Mouse (Mus musculus) forebrain, embryonic 15.5 days (tissue): ENCODE results near the gene Pth2r. TPM values are rescaled to one million over a fixed set of nuclear protein-coding genes. Genes with fewer than 3 reads are reported as not detected.
A peak's percentile ranks its signal among the peaks of the same experiment; 100 is the strongest.

Experiments
- ATAC-seq: fragments of 200-750 bp; cut with Nextera tagmentation; replicated peaks from 2 replicates; pipeline ENCODE4 v1.8.0; 2017; ENCODE audit warnings: mild to moderate bottlenecking, moderate TSS enrichment, moderate library complexity
- H3K27ac ChIP-seq: fragments of 300-500 bp; sonication (generic); replicated peaks from 2 replicates; pipeline ENCODE4 v1.5.1; 2015; ENCODE audit warnings: mild to moderate bottlenecking, inconsistent platforms
- H3K27me3 ChIP-seq: fragments of 300-500 bp; sonication (generic); 2 replicates; pipeline ENCODE4 v1.6.1; 2015; ENCODE audit warnings: inconsistent platforms
- H3K36me3 ChIP-seq: fragments of 300-500 bp; sonication (generic); 2 replicates; pipeline ENCODE4 v1.6.1; 2015; ENCODE audit warnings: mild to moderate bottlenecking, inconsistent platforms
- H3K4me1 ChIP-seq: fragments of 300-500 bp; sonication (generic); 2 replicates; pipeline ENCODE4 v1.6.1; 2015; ENCODE audit warnings: inconsistent platforms
- H3K4me2 ChIP-seq: fragments of 300-500 bp; sonication (generic); replicated peaks from 2 replicates; pipeline ENCODE4 v1.6.1; 2015; ENCODE audit warnings: mild to moderate bottlenecking, inconsistent platforms
- H3K4me3 ChIP-seq: fragments of 300-500 bp; sonication (generic); 2 replicates; pipeline ENCODE4 v1.5.1; 2015; ENCODE audit warnings: mild to moderate bottlenecking, inconsistent platforms
- H3K9ac ChIP-seq: fragments of 300-500 bp; sonication (generic); replicated peaks from 2 replicates; pipeline ENCODE4 v1.6.1; 2015; ENCODE audit warnings: mild to moderate bottlenecking, inconsistent platforms
- H3K9me3 ChIP-seq: fragments of 300-500 bp; sonication (generic); 2 replicates; pipeline ENCODE4 v1.6.1; 2016; ENCODE audit warnings: inconsistent platforms
- WGBS: fragments of 180-500 bp; shearing (Covaris S2); methylation state at CpG from one replicate; pipeline ENCODE4 v1.1.7; 2015; ENCODE audit warnings: mixed read lengths; 5-methylcytosine and 5-hydroxymethylcytosine counted together
- polyA plus RNA-seq: library from polyadenylated mRNA; unstranded; fragments of >200 nt; fragmentation: Nextera tagmentation; extraction: Ambion mirVana; gene quantifications from 2 replicates; pipeline ENCODE4 v1.2.1, GENCODE M21; 2015

Gene Pth2r
- 1.3 TPM in 2 replicates for polyA plus RNA-seq

DNA sequence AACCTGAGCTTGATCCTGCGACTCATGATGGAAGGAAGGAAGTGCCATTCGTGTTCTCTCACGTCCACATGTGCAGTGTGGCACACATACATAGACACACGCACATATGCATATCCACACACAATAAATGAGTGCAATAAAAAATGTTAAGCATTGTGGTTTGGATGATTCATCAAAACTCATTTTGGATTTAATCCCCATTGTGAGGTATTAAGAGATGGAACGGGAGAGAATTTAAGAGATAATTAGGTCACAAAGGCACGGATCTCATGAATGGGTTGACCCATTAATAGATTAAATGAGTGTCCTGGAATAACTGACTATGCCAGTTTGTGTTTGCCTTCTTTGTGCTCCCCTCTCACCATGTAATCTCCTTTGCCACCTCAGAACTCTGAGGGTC is at the start of gene Pth2r:
Gene Pth2r, plus strand, starts transcription at position 301 of the 400 bp plus-strand sequence.
- H3K27ac ChIP-seq, result no peak within 1 kb of the TSS
- H3K4me1 ChIP-seq, result no peaks in the 10 kb centered on the region
- ATAC-seq, result no peak
- WGBS, result 69% methylated on average over 6 of the region's 6 CpGs
- H3K9ac ChIP-seq, result no peak within 1 kb of the TSS
- 0 out of 2 replicates have a peak, but pooled peaks cover 2% of the 10 kb centered on the region for H3K36me3 ChIP-seq
- no peaks in the 10 kb centered on the region for H3K9me3 ChIP-seq
- H3K4me2 ChIP-seq, result no peak within 1 kb of the TSS
- no peak within 1 kb of the TSS for H3K4me3 ChIP-seq
- no peaks in the 10 kb centered on the region for H3K27me3 ChIP-seq

DNA sequence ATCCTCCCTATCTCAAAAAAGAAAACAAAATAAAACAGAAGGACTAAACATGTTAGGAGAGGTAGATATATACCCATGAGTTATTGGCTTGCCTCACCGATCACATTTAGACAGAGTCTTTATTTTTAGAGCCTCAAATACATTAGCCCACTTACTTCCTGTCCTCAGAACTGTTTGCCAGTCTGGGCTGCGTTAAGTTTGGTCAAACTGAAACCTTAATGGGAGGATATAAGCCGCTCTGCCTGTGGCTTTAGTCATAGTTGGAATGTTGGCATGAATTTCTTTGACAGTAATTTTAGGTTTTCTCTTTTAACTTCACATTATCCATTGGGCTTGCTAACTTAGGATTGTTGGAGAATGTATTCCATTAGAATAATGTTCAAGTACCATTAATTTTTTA is 44.1 kb upstream of the Pth2r start:
- no peaks in the 10 kb centered on the region for H3K9me3 ChIP-seq
- H3K4me1 ChIP-seq, result no peaks in the 10 kb centered on the region
- 89% methylated on average over 3 of the region's 3 CpGs for WGBS
- H3K9ac ChIP-seq, result no peak overlapping the region
- H3K27me3 ChIP-seq, result no peaks in the 10 kb centered on the region
- no peak overlapping the region for H3K4me3 ChIP-seq
- H3K36me3 ChIP-seq, result peaks cover 27% of the 10 kb centered on the region
- H3K27ac ChIP-seq, result no peak overlapping the region
- ATAC-seq, result no peak
- no peak overlapping the region for H3K4me2 ChIP-seq

- ATAC-seq, result no peak
- no peak overlapping the region for H3K9ac ChIP-seq
- no peak overlapping the region for H3K27ac ChIP-seq
- no peak overlapping the region for H3K4me2 ChIP-seq
- 90% methylated on average over 1 of the region's 1 CpGs for WGBS
- no peak overlapping the region for H3K4me3 ChIP-seq
- H3K27me3 ChIP-seq, result no peaks in the 10 kb centered on the region
- no peaks in the 10 kb centered on the region for H3K9me3 ChIP-seq
- peaks cover 19% of the 10 kb centered on the region for H3K36me3 ChIP-seq
- no peaks in the 10 kb centered on the region for H3K4me1 ChIP-seq
Measured at GRCm38 (mm10) chr1:65245637-65246036, 36.2 kb upstream of the Pth2r start.

GRCm38 (mm10) chr1:65280461-65280860 is 1.4 kb upstream of the Pth2r start:
- no peak overlapping the region for H3K4me3 ChIP-seq
- H3K27ac ChIP-seq, result no peak overlapping the region

DNA sequence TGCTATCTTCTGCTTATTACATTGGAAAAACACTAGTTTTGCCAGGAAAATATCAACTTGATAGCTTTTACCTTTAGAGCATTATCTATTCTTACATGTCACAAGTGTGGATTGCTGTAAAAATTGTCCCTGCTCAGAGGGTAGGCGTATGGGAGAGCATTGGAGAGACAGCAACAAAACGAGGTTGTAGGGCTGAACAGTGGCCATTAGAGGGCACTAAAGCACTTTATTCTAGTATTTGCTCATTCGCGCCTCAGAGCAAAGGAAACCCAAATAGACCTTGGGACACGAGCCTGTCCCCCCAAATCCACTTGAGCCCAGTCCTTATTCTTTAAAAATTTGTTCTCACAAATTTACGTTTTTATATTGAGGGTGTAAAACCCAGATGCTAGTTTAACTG is 910 bp downstream of the Pth2r start:
- Histone ChIP-seq H3K4me3 (no peak overlapping the region), H3K9me3 (no peaks in the 10 kb centered on the region), H3K36me3 (no peaks in the 10 kb centered on the region), H3K4me1 (no peaks in the 10 kb centered on the region), H3K4me2 (no peak overlapping the region), H3K27me3 (no peaks in the 10 kb centered on the region), H3K9ac (no peak overlapping the region), H3K27ac (no peak overlapping the region)
- WGBS, result 10% methylated on average over 6 of the region's 6 CpGs
- ATAC-seq, result peak; percentile 88

More at GRCm38 (mm10) chr1:65280461-65280860, 1.4 kb upstream of the Pth2r start:
- WGBS, result 71% methylated on average over 3 of the region's 3 CpGs
- Histone ChIP-seq H3K4me1 (no peaks in the 10 kb centered on the region), H3K9ac (no peak overlapping the region), H3K27me3 (no peaks in the 10 kb centered on the region), H3K4me2 (no peak overlapping the region), H3K9me3 (no peaks in the 10 kb centered on the region), H3K36me3 (0 out of 2 replicates have a peak, but pooled peaks cover 3% of the 10 kb centered on the region)
- ATAC-seq, result no peak

GRCm38 (mm10) chr1:65308476-65308875 is 26.6 kb downstream of the Pth2r start:
- peaks cover 11% of the 10 kb centered on the region for H3K4me1 ChIP-seq
- 81% methylated on average over 3 of the region's 3 CpGs for WGBS
- H3K36me3 ChIP-seq, result no peaks in the 10 kb centered on the region
- H3K27me3 ChIP-seq, result peaks cover 11% of the 10 kb centered on the region
- no peaks in the 10 kb centered on the region for H3K9me3 ChIP-seq
- no peak overlapping the region for H3K4me3 ChIP-seq
- H3K9ac ChIP-seq, result no peak overlapping the region
- no peak for ATAC-seq
- H3K27ac ChIP-seq, result no peak overlapping the region
- H3K4me2 ChIP-seq, result no peak overlapping the region

- WGBS, result under 1% methylated on average over 29 of the region's 29 CpGs
- Histone ChIP-seq H3K4me1 (peaks cover 11% of the 10 kb centered on the region), H3K4me3 (peak overlapping the region; percentile 40), H3K9me3 (no peaks in the 10 kb centered on the region), H3K4me2 (peak overlapping the region; percentile 76), H3K36me3 (no peaks in the 10 kb centered on the region), H3K9ac (peak overlapping the region; percentile 45), H3K27ac (no peak overlapping the region), H3K27me3 (peaks cover 11% of the 10 kb centered on the region)
- peak; percentile 87 for ATAC-seq
Measured at GRCm38 (mm10) chr1:65311214-65311933, 29.5 kb downstream of the Pth2r start.

DNA sequence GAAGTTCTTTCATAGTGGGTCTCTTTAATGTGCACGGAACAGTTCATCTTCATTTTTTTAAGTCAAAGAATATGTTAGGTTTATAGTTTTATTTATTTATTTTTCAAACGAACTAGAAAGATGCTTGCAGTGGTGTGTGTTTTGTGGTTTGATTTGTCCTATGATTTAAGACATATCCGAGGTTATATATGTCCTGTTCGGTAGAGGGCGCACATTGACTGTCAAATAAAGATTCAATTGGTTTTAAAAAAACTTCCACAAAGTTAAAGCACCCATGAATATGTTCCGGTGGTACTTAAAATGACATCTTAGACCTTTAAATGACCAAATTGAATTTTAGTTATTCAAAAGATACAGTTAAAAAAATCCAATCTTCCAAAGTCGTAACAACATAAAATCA is 30.3 kb downstream of the Pth2r start:
- no peak overlapping the region for H3K9ac ChIP-seq
- ATAC-seq, result peak; percentile 38
- WGBS, result 13% methylated on average over 7 of the region's 7 CpGs

GRCm38 (mm10) chr1:65312896-65313295 is 31.0 kb downstream of the Pth2r start:
- H3K36me3 ChIP-seq, result no peaks in the 10 kb centered on the region
- H3K27ac ChIP-seq, result no peak overlapping the region
- no peak overlapping the region for H3K9ac ChIP-seq
- WGBS, result 51% methylated on average over 2 of the region's 2 CpGs
- peaks cover 11% of the 10 kb centered on the region for H3K27me3 ChIP-seq
- H3K9me3 ChIP-seq, result no peaks in the 10 kb centered on the region
- no peak overlapping the region for H3K4me3 ChIP-seq
- no peak for ATAC-seq
- peaks cover 11% of the 10 kb centered on the region for H3K4me1 ChIP-seq
- H3K4me2 ChIP-seq, result no peak overlapping the region

More for the DNA sequence above, 30.3 kb downstream of the Pth2r start:
- H3K4me1 ChIP-seq, result peaks cover 11% of the 10 kb centered on the region
- H3K27me3 ChIP-seq, result peaks cover 11% of the 10 kb centered on the region
- peak overlapping the region; percentile 40 for H3K4me3 ChIP-seq
- H3K27ac ChIP-seq, result no peak overlapping the region
- no peaks in the 10 kb centered on the region for H3K36me3 ChIP-seq
- no peaks in the 10 kb centered on the region for H3K9me3 ChIP-seq
- H3K4me2 ChIP-seq, result peak overlapping the region; percentile 76

DNA sequence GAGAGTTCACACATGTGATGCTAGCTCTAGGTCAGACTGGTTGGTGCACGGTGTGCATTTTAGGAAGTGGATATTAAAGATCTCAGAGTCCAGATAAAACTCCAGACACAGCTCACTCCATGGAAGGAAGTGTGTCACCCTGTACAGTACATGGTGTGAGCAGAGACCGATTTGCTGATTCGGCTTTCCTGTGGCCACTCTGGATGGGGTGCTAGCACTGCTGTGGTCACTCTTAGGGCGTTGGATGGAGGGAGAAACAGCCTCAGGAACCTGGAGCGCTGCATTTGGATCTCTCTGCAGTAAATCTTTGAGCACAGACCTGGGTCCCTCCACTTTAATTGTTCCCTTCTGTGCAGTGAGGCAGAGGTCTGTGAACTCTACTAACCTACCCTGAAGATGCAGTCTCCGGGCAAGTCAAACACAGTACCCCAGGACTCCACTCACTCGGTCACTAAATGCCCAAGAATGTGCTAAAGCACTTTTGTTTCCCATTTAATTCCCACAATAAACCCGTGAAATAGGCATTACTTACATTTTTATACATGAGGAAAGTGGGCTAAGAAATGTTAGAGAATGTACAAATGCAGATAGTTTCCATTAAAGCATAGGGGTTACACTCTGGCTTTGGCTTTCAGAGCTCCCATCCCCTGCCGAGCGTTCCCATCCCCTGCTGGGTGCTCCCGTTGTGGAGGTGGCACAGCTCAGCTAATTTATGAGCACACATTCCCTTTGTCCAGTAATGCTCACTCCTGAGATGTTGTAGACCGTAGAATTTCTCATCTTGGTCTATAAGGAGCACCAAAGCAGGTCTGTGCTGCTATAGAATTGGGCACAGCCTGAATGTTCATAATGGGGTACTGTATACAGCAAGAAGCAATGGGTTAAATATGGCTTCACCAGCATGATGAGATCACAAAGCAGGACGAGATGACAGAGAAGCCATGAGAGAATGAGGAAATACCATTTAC is 32.5 kb downstream of the Pth2r start:
- peaks cover 11% of the 10 kb centered on the region for H3K27me3 ChIP-seq
- H3K9ac ChIP-seq, result no peak overlapping the region
- ATAC-seq, result no peak
- no peak overlapping the region for H3K4me3 ChIP-seq
- no peak overlapping the region for H3K4me2 ChIP-seq
- peaks cover 11% of the 10 kb centered on the region for H3K4me1 ChIP-seq
- no peaks in the 10 kb centered on the region for H3K9me3 ChIP-seq
- no peaks in the 10 kb centered on the region for H3K36me3 ChIP-seq
- WGBS, result 57% methylated on average over 13 of the region's 13 CpGs
- no peak overlapping the region for H3K27ac ChIP-seq

DNA sequence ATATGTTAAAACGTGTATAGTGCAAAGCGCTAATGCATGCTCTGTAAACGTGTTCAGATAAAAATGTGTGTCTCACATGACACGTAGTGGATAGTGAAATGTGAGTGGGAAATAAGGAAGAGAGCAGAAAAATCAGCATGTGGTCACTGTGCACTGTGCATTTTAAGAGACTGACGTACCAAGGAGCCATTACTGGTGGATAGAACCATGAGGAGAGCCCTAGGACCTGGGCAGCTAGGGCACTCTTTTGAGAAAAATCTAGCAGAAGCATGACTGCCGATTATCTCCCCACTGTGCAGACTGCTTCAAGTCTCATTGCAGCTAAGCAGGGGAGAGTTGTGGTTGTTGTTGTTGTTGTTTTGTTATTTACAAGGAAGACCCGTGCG is 33.2 kb downstream of the Pth2r start:
- no peak for ATAC-seq
- Histone ChIP-seq H3K4me3 (no peak overlapping the region), H3K27ac (no peak overlapping the region), H3K27me3 (peaks cover 11% of the 10 kb centered on the region), H3K4me2 (no peak overlapping the region), H3K36me3 (no peaks in the 10 kb centered on the region), H3K4me1 (peaks cover 11% of the 10 kb centered on the region), H3K9me3 (no peaks in the 10 kb centered on the region), H3K9ac (no peak overlapping the region)
- 85% methylated on average over 8 of the region's 8 CpGs for WGBS

DNA sequence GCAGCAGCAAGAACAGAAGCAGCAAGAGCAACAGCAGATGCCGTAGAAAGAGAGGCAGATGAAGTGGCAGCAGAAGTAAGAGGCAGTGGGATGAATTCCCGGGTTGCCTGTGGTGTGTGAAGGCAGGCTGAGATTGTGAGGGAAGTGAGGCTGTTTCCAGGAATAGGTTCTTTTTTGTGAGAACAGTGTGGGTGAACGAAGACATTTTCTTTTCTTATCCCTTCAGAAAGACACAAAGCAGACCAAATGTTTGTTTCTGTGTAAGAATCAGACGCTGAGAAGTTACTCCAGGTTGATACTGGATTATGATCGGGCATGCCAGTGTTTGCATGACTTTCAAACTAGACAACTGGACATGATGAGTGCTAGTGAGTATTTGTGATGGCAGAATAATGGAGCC is 52.2 kb downstream of the Pth2r start:
- no peaks in the 10 kb centered on the region for H3K27me3 ChIP-seq
- no peak overlapping the region for H3K9ac ChIP-seq
- no peaks in the 10 kb centered on the region for H3K4me1 ChIP-seq
- no peak overlapping the region for H3K4me2 ChIP-seq
- 88% methylated on average over 5 of the region's 5 CpGs for WGBS
- no peaks in the 10 kb centered on the region for H3K9me3 ChIP-seq
- H3K4me3 ChIP-seq, result no peak overlapping the region
- no peaks in the 10 kb centered on the region for H3K36me3 ChIP-seq
- no peak for ATAC-seq
- no peak overlapping the region for H3K27ac ChIP-seq
